9 mouse cellular contexts compared by ENCODE assay signal in genomic region chr1:133745078-133745495, GRCm38 (mm10). TPM values are rescaled to one million over a fixed set of nuclear protein-coding genes. Genes with fewer than 3 reads are reported as not detected.
A peak's percentile ranks its signal among the peaks of the same experiment; 100 is the strongest.
DNase-seq lines count a peak whose midpoint lies in the region; ATAC-seq and TF ChIP-seq lines count a peak whose summit lies in the region.
"Had no signal": no experiment of that assay in that cellular context is flagged by ENCODE, and none has a peak within 500 bp of the region (broad histone marks: within the 10 kb centered on the region; RNA-seq: fewer than 3 reads in every experiment).

No protein-coding gene starts in this region.

- no peak overlapping the region for H3K4me3 ChIP-seq in embryonic facial prominence, embryonic 12.5 days
- H3K4me3 ChIP-seq in embryonic facial prominence, embryonic 10.5 days, result no peak overlapping the region
- no peak overlapping the region for H3K4me3 ChIP-seq in lung, postnatal 0 days (ENCODE audit: low read depth, low read length)
- H3K4me3 ChIP-seq in hindbrain, embryonic 16.5 days (ENCODE audit: low read length), result no peak overlapping the region
- no peak overlapping the region for H3K4me3 ChIP-seq in neural tube, embryonic 14.5 days (ENCODE audit: low read depth, low read length)

- H3K36me3 ChIP-seq in embryonic facial prominence, embryonic 12.5 days, result no peaks in the 10 kb centered on the region
- no peaks in the 10 kb centered on the region for H3K36me3 ChIP-seq in embryonic facial prominence, embryonic 10.5 days (replicated peaks)
- H3K36me3 ChIP-seq in lung, postnatal 0 days (ENCODE audit: insufficient read depth, low read length), result no peaks in the 10 kb centered on the region
- no peaks in the 10 kb centered on the region for H3K36me3 ChIP-seq in hindbrain, embryonic 16.5 days (ENCODE audit: control insufficient read depth, insufficient read depth, low read length)
- H3K36me3 ChIP-seq in neural tube, embryonic 14.5 days (ENCODE audit: control insufficient read depth, insufficient read depth, low read length), result no peaks in the 10 kb centered on the region

- no peak for DNase-seq in embryonic facial prominence, embryonic 10.5 days (ENCODE audit: low spot score)
- DNase-seq in lung, postnatal 0 days (ENCODE audit: low spot score), result no peak
- DNase-seq in lung, postnatal 25 days (ENCODE audit: low spot score), result no peak
- no peak for DNase-seq in thymus, adult 18-20 months
- no peak for DNase-seq in adrenal gland, adult 8-10 months

- no peak overlapping the region; the same call in 1 of the 2 replicates for H3K4me2 ChIP-seq in embryonic facial prominence, embryonic 12.5 days (replicated peaks)
- peak overlapping the region; percentile 11; the same call in 1 of the 2 replicates for H3K4me2 ChIP-seq in lung, postnatal 0 days (replicated peaks; ENCODE audit: low read depth, low read length)
- no peak overlapping the region; the same call in 1 of the 2 replicates for H3K4me2 ChIP-seq in hindbrain, embryonic 16.5 days (ENCODE audit: low read length)
- H3K4me2 ChIP-seq in neural tube, embryonic 14.5 days (ENCODE audit: low read depth, low read length), result no peak overlapping the region

- 49% methylated on average over 9 of the region's 9 CpGs for WGBS in embryonic facial prominence, embryonic 12.5 days
- WGBS in embryonic facial prominence, embryonic 10.5 days, result 65% methylated on average over 9 of the region's 9 CpGs
- 37% methylated on average over 9 of the region's 9 CpGs for WGBS in lung, postnatal 0 days
- 56% methylated on average over 9 of the region's 9 CpGs for WGBS in hindbrain, embryonic 16.5 days
- WGBS in neural tube, embryonic 14.5 days, result 61% methylated on average over 9 of the region's 9 CpGs

- H3K9ac ChIP-seq in embryonic facial prominence, embryonic 12.5 days, result no peak overlapping the region
- H3K9ac ChIP-seq in lung, postnatal 0 days (replicated peaks; ENCODE audit: low read depth), result no peak overlapping the region
- 0 out of 2 replicates have a peak overlapping the region, but pooled peaks have one; percentile 14 for H3K9ac ChIP-seq in hindbrain, embryonic 16.5 days (ENCODE audit: low read depth, low read length)
- H3K9ac ChIP-seq in neural tube, embryonic 14.5 days (replicated peaks; ENCODE audit: low read depth, low read length), result no peak overlapping the region

- TF ChIP-seq CTCF in lung, postnatal 0 days (IDR thresholded peaks at IDR 0.05), result no peak

- H3K27me3 ChIP-seq in embryonic facial prominence, embryonic 12.5 days, result no peaks in the 10 kb centered on the region
- peaks cover 53% of the 10 kb centered on the region for H3K27me3 ChIP-seq in embryonic facial prominence, embryonic 10.5 days (replicated peaks; ENCODE audit: low read depth, poor library complexity, severe bottlenecking)
- no peaks in the 10 kb centered on the region for H3K27me3 ChIP-seq in lung, postnatal 0 days (replicated peaks; ENCODE audit: insufficient read depth, low read length)
- H3K27me3 ChIP-seq in hindbrain, embryonic 16.5 days (replicated peaks; ENCODE audit: control insufficient read depth, insufficient read depth, low read length), result no peaks in the 10 kb centered on the region
- no peaks in the 10 kb centered on the region for H3K27me3 ChIP-seq in neural tube, embryonic 14.5 days (ENCODE audit: control insufficient read depth, insufficient read depth, low read length)

- no peaks in the 10 kb centered on the region for H3K9me3 ChIP-seq in embryonic facial prominence, embryonic 12.5 days
- H3K9me3 ChIP-seq in embryonic facial prominence, embryonic 10.5 days, result no peaks in the 10 kb centered on the region
- no peaks in the 10 kb centered on the region for H3K9me3 ChIP-seq in lung, postnatal 0 days (ENCODE audit: low read length)
- H3K9me3 ChIP-seq in hindbrain, embryonic 16.5 days (ENCODE audit: control insufficient read depth, low read length), result no peaks in the 10 kb centered on the region
- no peaks in the 10 kb centered on the region for H3K9me3 ChIP-seq in neural tube, embryonic 14.5 days (ENCODE audit: control insufficient read depth, low read length)

- TF ChIP-seq EP300 in lung, postnatal 0 days (IDR thresholded peaks at IDR 0.05), result no peak

- ATAC-seq in embryonic facial prominence, embryonic 12.5 days (ENCODE audit: insufficient number of reproducible peaks, insufficient read depth, low FRiP score, low TSS enrichment), result peak; percentile 68
- ATAC-seq in lung, postnatal 0 days, result peak; percentile 72
- ATAC-seq in hindbrain, embryonic 16.5 days, result no peak; the same call in 1 of the 2 replicates
- 0 out of 2 replicates have a peak, but pooled peaks have one; percentile 26 for ATAC-seq in neural tube, embryonic 14.5 days (ENCODE audit: low read depth)

- peaks cover 52% of the 10 kb centered on the region for H3K4me1 ChIP-seq in embryonic facial prominence, embryonic 12.5 days
- H3K4me1 ChIP-seq in embryonic facial prominence, embryonic 10.5 days, result peaks cover 46% of the 10 kb centered on the region
- peaks cover 11% of the 10 kb centered on the region; the same call in 1 of the 2 replicates for H3K4me1 ChIP-seq in lung, postnatal 0 days (ENCODE audit: insufficient read depth, low read depth, low read length)
- H3K4me1 ChIP-seq in hindbrain, embryonic 16.5 days (ENCODE audit: control insufficient read depth, insufficient read depth, low read depth, low read length), result peaks cover 22% of the 10 kb centered on the region
- peaks cover 8% of the 10 kb centered on the region for H3K4me1 ChIP-seq in neural tube, embryonic 14.5 days (ENCODE audit: control insufficient read depth, insufficient read depth, low read length)

- H3K27ac ChIP-seq in embryonic facial prominence, embryonic 12.5 days, result peak overlapping the region; percentile 94
- no peak overlapping the region; the same call in 1 of the 2 replicates for H3K27ac ChIP-seq in embryonic facial prominence, embryonic 10.5 days (replicated peaks)
- no peak overlapping the region for H3K27ac ChIP-seq in lung, postnatal 0 days (ENCODE audit: low read length)
- peak overlapping the region; percentile 46 for H3K27ac ChIP-seq in hindbrain, embryonic 16.5 days (ENCODE audit: low read depth, low read length)
- peak overlapping the region; percentile 39; the same call in 1 of the 2 replicates for H3K27ac ChIP-seq in neural tube, embryonic 14.5 days (ENCODE audit: low read depth, low read length)

RNA-seq across cellular contexts. Expression of gene Lax1, which starts 55.2 kb away (rescaled TPM):
- polyA plus RNA-seq in embryonic facial prominence, embryonic 12.5 days (2016; fragmentation: Nextera tagmentation; extraction: Ambion mirVana), result 0.71 and 1.3 TPM in 2 replicates
- polyA plus RNA-seq in embryonic facial prominence, embryonic 10.5 days (2016; fragmentation: Nextera tagmentation; extraction: Ambion mirVana), result 0.16 and 0.39 TPM in 2 replicates
- polyA plus RNA-seq in lung, postnatal 0 days (2015; fragmentation: Nextera tagmentation; extraction: Ambion mirVana), result 0.30 and 0.33 TPM in 2 replicates
- polyA plus RNA-seq in hindbrain, embryonic 16.5 days (2015; fragmentation: Nextera tagmentation; extraction: Ambion mirVana), result 0.06 TPM in 1 of 2 replicates, not detected in the other
- polyA plus RNA-seq in neural tube, embryonic 14.5 days (2014; fragmentation: Nextera tagmentation; extraction: Ambion mirVana), result 0.12 and 0.15 TPM in 2 replicates
- under 1 TPM in 3 of 4 experiments, not detected in 1; 0.45 to 0.65 (median 0.62) TPM for total RNA-seq in adrenal gland, adult 8-10 months (2022)
- polyA plus RNA-seq: midbrain, embryonic 14.5 days had no signal

RNA-seq across cellular contexts. Expression of gene Atp2b4, which starts 55.8 kb away (rescaled TPM):
- 14.1 and 15.0 TPM in 2 replicates for polyA plus RNA-seq in embryonic facial prominence, embryonic 12.5 days (2016; fragmentation: Nextera tagmentation; extraction: Ambion mirVana)
- polyA plus RNA-seq in embryonic facial prominence, embryonic 10.5 days (2016; fragmentation: Nextera tagmentation; extraction: Ambion mirVana), result 4.7 and 5.2 TPM in 2 replicates
- polyA plus RNA-seq in lung, postnatal 0 days (2015; fragmentation: Nextera tagmentation; extraction: Ambion mirVana), result 7.8 and 8.5 TPM in 2 replicates
- polyA plus RNA-seq in hindbrain, embryonic 16.5 days (2015; fragmentation: Nextera tagmentation; extraction: Ambion mirVana), result 13.6 and 14.7 TPM in 2 replicates
- polyA plus RNA-seq in neural tube, embryonic 14.5 days (2014; fragmentation: Nextera tagmentation; extraction: Ambion mirVana), result 17.6 and 30.3 TPM in 2 replicates
- total RNA-seq in adrenal gland, adult 8-10 months (2022), result 10 to 100 TPM; 32.1 to 71.7 (median 45.6) TPM

Comparison
In these comparisons a context has a peak if more than half of its experiments do, and no peak if none do; other contexts are left out.
1. H3K27ac ChIP-seq: peak in embryonic facial prominence, embryonic 12.5 days (single experiment), hindbrain, embryonic 16.5 days (single experiment) and neural tube, embryonic 14.5 days (single experiment); none in embryonic facial prominence, embryonic 10.5 days (single experiment) and lung, postnatal 0 days (single experiment).